Mouse (Mus musculus) common myeloid progenitor, adult 5-6 weeks (primary cell): ENCODE results near the gene Asic5. TPM values are rescaled to one million over a fixed set of nuclear protein-coding genes. Genes with fewer than 3 reads are reported as not detected.

Experiments
- ATAC-seq: replicated peaks from 2 replicates; pipeline ENCODE4 v1.8.0; 2016; ENCODE audit warnings: low read depth, mild to moderate bottlenecking, moderate TSS enrichment, inconsistent platforms; ENCODE audit not compliant: poor library complexity, severe bottlenecking
- total RNA-seq: library from RNA; stranded (forward); fragments of 200-1000, 187-1606 nt; gene quantifications from 2 replicates; pipeline ENCODE4 v1.2.3, GENCODE M21; 2017

The Asic5 gene
- total RNA-seq, 1 experiment from 2014 or later, result not detected

DNA sequence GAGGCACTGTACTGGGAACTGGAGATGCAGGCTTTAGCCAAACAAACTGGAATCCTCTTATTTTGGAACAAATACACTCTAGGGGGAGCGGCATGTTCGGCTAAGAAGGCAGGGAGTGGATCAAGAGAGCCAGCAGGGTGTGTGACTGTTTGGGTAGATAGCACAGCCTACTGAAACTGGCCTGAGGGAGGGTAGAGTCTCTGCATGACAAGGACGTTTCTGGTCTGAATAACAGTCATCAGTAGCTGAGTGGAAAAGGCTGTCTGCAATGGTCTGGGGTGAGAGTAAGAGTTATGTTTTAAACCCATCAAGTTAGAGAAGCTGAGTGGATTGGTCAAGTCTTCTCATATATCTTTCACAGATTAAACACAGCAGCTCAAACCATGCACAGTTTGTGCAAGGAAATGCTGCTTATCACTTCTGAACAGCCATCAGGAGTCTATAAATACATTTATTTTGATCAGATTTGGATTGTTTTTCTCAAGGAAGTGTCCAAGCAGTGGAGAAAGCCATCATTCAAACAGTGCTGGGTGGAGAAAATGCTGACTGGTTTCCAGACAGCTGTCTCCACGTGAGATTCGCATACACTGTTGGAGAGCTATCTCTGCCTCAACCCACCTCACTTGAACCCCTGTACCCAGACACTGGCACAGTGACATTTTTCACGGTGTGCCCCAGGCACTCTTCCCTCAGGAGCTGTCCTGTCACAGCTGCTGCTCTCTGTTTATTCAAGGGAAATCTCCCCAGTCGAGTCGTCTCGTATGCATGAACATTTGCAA, 79.5 kb downstream of the Asic5 start:
- ATAC-seq, result peak; percentile 96

GRCm38 (mm10) chr3:82067830-82068229, 85.7 kb downstream of the Asic5 start:
- no peak for ATAC-seq

Other genes with a start within 250 kb of the Asic5 start
- 15.5 and 15.6 TPM in 2 replicates for gene Ctso, start 49.7 kb upstream of the Asic5 start, total RNA-seq
- gene Tdo2, start 6.1 kb upstream of the Asic5 start, total RNA-seq, result not detected in 2 replicates
- 0.87 and 2.0 TPM in 2 replicates for gene Gucy1b1, start 92.4 kb downstream of the Asic5 start, total RNA-seq
- gene Gucy1a1, start 163.5 kb downstream of the Asic5 start, total RNA-seq, result 3.0 and 4.5 TPM in 2 replicates